Mouse (Mus musculus) cerebellum, adult 11-12 months (tissue): ENCODE results near the gene Ttyh3.

Source experiments
- DNase-seq: peaks from one replicate; pipeline ENCODE4 v3.0.0; 2022

The Ttyh3 gene

GRCm38 (mm10) chr5:140624238-140624637, 24.6 kb downstream of the Ttyh3 start:
- DNase-seq: no peak

GRCm38 (mm10) chr5:140623791-140624190, 25.0 kb downstream of the Ttyh3 start:
- DNase-seq: no peak

- no peak for DNase-seq
These were observed 25.7 kb downstream of the Ttyh3 start for GRCm38 (mm10) chr5:140622978-140623670.

GRCm38 (mm10) chr5:140621517-140621916, 27.3 kb downstream of the Ttyh3 start:
- no peak for DNase-seq

- DNase-seq: no peak
These were observed 27.7 kb downstream of the Ttyh3 start for GRCm38 (mm10) chr5:140621092-140621491.

- no peak for DNase-seq
These were observed 28.7 kb downstream of the Ttyh3 start for GRCm38 (mm10) chr5:140619895-140620736.

GRCm38 (mm10) chr5:140619151-140619771, 29.6 kb downstream of the Ttyh3 start:
- no peak for DNase-seq

- no peak for DNase-seq
These were observed 31.1 kb downstream of the Ttyh3 start for GRCm38 (mm10) chr5:140617714-140618113.

GRCm38 (mm10) chr5:140616691-140617090, 32.1 kb downstream of the Ttyh3 start:
- no peak for DNase-seq

- no peak for DNase-seq
These were observed 32.7 kb downstream of the Ttyh3 start for GRCm38 (mm10) chr5:140616110-140616503.

GRCm38 (mm10) chr5:140615321-140616109, 33.3 kb downstream of the Ttyh3 start:
- DNase-seq: no peak

- DNase-seq: no peak
These were observed 34.0 kb downstream of the Ttyh3 start for GRCm38 (mm10) chr5:140614837-140615236.

GRCm38 (mm10) chr5:140614141-140614540, 34.7 kb downstream of the Ttyh3 start:
- no peak for DNase-seq

GRCm38 (mm10) chr5:140612191-140612590, 36.6 kb downstream of the Ttyh3 start:
- DNase-seq: no peak

- DNase-seq: no peak
These were observed 37.1 kb downstream of the Ttyh3 start for GRCm38 (mm10) chr5:140611611-140612185.

- DNase-seq: peak; percentile 52
These were observed 37.7 kb downstream of the Ttyh3 start for GRCm38 (mm10) chr5:140611021-140611583.

- DNase-seq: no peak
These were observed 38.4 kb downstream of the Ttyh3 start for GRCm38 (mm10) chr5:140610273-140611011.

GRCm38 (mm10) chr5:140609511-140610272, 39.1 kb downstream of the Ttyh3 start:
- DNase-seq: no peak

GRCm38 (mm10) chr5:140608634-140609015, 40.2 kb downstream of the Ttyh3 start:
- DNase-seq: no peak

GRCm38 (mm10) chr5:140607836-140608633, 40.8 kb downstream of the Ttyh3 start:
- no peak for DNase-seq
